Comparison of ENCODE assay signal across 8 mouse cellular contexts in genomic region chr9:123259461-123259895, GRCm38 (mm10). TPM values are rescaled to one million over a fixed set of nuclear protein-coding genes. Genes with fewer than 3 reads are reported as not detected.
DNase-seq lines count a peak whose midpoint lies in the region; ATAC-seq and TF ChIP-seq lines count a peak whose summit lies in the region.

No protein-coding gene starts in this region.

- peaks cover 43% of the 10 kb centered on the region for H3K27me3 ChIP-seq in hindbrain, embryonic 12.5 days
- peaks cover 36% of the 10 kb centered on the region for H3K27me3 ChIP-seq in limb, embryonic 13.5 days
- no peaks in the 10 kb centered on the region for H3K27me3 ChIP-seq in midbrain, postnatal 0 days (ENCODE audit: insufficient read depth, low read length)

- peak; percentile 98 for TF ChIP-seq CTCF in embryonic fibroblast, embryonic 13.5 days (IDR thresholded peaks at IDR 0.05; ENCODE audit: borderline replicate concordance, insufficient read depth, low read length)
- TF ChIP-seq CTCF in midbrain, postnatal 0 days (IDR thresholded peaks at IDR 0.05) = peak; percentile 77

- whole genome bisulfite sequencing in hindbrain, embryonic 12.5 days = under 1% methylated on average over 37 of the region's 45 CpGs
- 1% methylated on average over 32 of the region's 45 CpGs for WGBS in limb, embryonic 13.5 days
- under 1% methylated on average over 33 of the region's 45 CpGs for WGBS in midbrain, postnatal 0 days

- peak overlapping the region; percentile 85 for H3K9ac ChIP-seq in hindbrain, embryonic 12.5 days
- peak overlapping the region; percentile 80 for H3K9ac ChIP-seq in limb, embryonic 13.5 days
- peak overlapping the region; percentile 75 for H3K9ac ChIP-seq in midbrain, postnatal 0 days (replicated peaks; ENCODE audit: low read length, poor library complexity, severe bottlenecking)

- no peak overlapping the region for H3K27ac ChIP-seq in embryonic fibroblast, embryonic 13.5 days (ENCODE audit: insufficient read depth, low read length)
- 0 out of 2 replicates have a peak overlapping the region, but pooled peaks have one; percentile 72 for H3K27ac ChIP-seq in hindbrain, embryonic 12.5 days
- H3K27ac ChIP-seq in limb, embryonic 13.5 days = no peak overlapping the region
- peak overlapping the region; percentile 82 for H3K27ac ChIP-seq in midbrain, postnatal 0 days (ENCODE audit: low read depth, low read length)

- ATAC-seq in activated CD4-positive, CD25-positive, alpha-beta regulatory T cell, adult 4 months = peak; percentile 42
- ATAC-seq in hindbrain, embryonic 12.5 days (ENCODE audit: low FRiP score) = peak; percentile 42; the same call in 1 of the 2 replicates
- peak; percentile 72 for ATAC-seq in limb, embryonic 13.5 days (ENCODE audit: low FRiP score, low read depth)
- ATAC-seq in midbrain, postnatal 0 days (ENCODE audit: low FRiP score) = no peak; the same call in 1 of the 2 replicates

- peak overlapping the region; percentile 60 for H3K4me3 ChIP-seq in embryonic fibroblast, embryonic 13.5 days (ENCODE audit: insufficient read depth, low read length)
- peak overlapping the region; percentile 79 for H3K4me3 ChIP-seq in hindbrain, embryonic 12.5 days
- H3K4me3 ChIP-seq in limb, embryonic 13.5 days = peak overlapping the region; percentile 78
- H3K4me3 ChIP-seq in midbrain, postnatal 0 days (ENCODE audit: low read depth, low read length) = peak overlapping the region; percentile 65

- H3K4me1 ChIP-seq in embryonic fibroblast, embryonic 13.5 days (ENCODE audit: control insufficient read depth, insufficient read depth, low read length) = no peaks in the 10 kb centered on the region
- 0 out of 2 replicates have a peak, but pooled peaks cover 3% of the 10 kb centered on the region for H3K4me1 ChIP-seq in hindbrain, embryonic 12.5 days
- peaks cover 4% of the 10 kb centered on the region; the same call in 1 of the 2 replicates for H3K4me1 ChIP-seq in limb, embryonic 13.5 days
- H3K4me1 ChIP-seq in midbrain, postnatal 0 days (ENCODE audit: insufficient read depth, low read length) = peaks cover 2% of the 10 kb centered on the region; the same call in 1 of the 2 replicates

- peak overlapping the region; percentile 96 for H3K4me2 ChIP-seq in hindbrain, embryonic 12.5 days (replicated peaks)
- peak overlapping the region; percentile 94 for H3K4me2 ChIP-seq in limb, embryonic 13.5 days (replicated peaks)
- H3K4me2 ChIP-seq in midbrain, postnatal 0 days (ENCODE audit: low read depth, low read length, poor library complexity, severe bottlenecking) = peak overlapping the region; percentile 69

- no peaks in the 10 kb centered on the region for H3K36me3 ChIP-seq in hindbrain, embryonic 12.5 days
- H3K36me3 ChIP-seq in limb, embryonic 13.5 days = no peaks in the 10 kb centered on the region
- H3K36me3 ChIP-seq in midbrain, postnatal 0 days (ENCODE audit: insufficient read depth, low read length) = no peaks in the 10 kb centered on the region

- TF ChIP-seq POLR2A in embryonic fibroblast, embryonic 13.5 days (IDR thresholded peaks at IDR 0.05; ENCODE audit: low read depth, low read length) = no peak

- DNase-seq in gastrocnemius, adult 18-20 months (ENCODE audit: low spot score) = peak; percentile 75
- no peak for DNase-seq in gastrocnemius, adult 8-10 months (ENCODE audit: low spot score in 2 of 2)
- DNase-seq in midbrain, postnatal 0 days (ENCODE audit: low spot score) = peak; percentile 87
- DNase-seq in testis, postnatal 10 days (ENCODE audit: low spot score) = peak; percentile 87

- no peaks in the 10 kb centered on the region for H3K9me3 ChIP-seq in hindbrain, embryonic 12.5 days (replicated peaks)
- H3K9me3 ChIP-seq in limb, embryonic 13.5 days = no peaks in the 10 kb centered on the region
- no peaks in the 10 kb centered on the region for H3K9me3 ChIP-seq in midbrain, postnatal 0 days (ENCODE audit: low read length)

RNA-seq across cellular contexts. Expression of gene Tmem158, which starts 1.1 kb away (rescaled TPM):
- total RNA-seq in gastrocnemius, adult 18-20 months (2021) = under 1 TPM; 0.47 to 0.53 TPM
- 1 to 10 TPM in 2 of 4 experiments, under 1 TPM in 2; 0.60 to 1.5 (median 1.0) TPM for total RNA-seq in gastrocnemius, adult 8-10 months (2022)
- polyA plus RNA-seq in activated CD4-positive, CD25-positive, alpha-beta regulatory T cell, adult 4 months (2017; shearing (Covaris generic)) = 1 to 10 TPM in 1 of 2 experiments, under 1 TPM in 1; 0.46 to 1.2 TPM
- polyA plus RNA-seq in embryonic fibroblast, embryonic 13.5 days (2011; ENCODE audit: insufficient read length, low read depth, missing spikeins) = 1.7 and 2.1 TPM in 2 replicates
- 17.6 and 18.5 TPM in 2 replicates for polyA plus RNA-seq in hindbrain, embryonic 12.5 days (2016; fragmentation: Nextera tagmentation; extraction: Ambion mirVana)
- polyA plus RNA-seq in limb, embryonic 13.5 days (2015; fragmentation: Nextera tagmentation; extraction: Ambion mirVana) = 15.3 and 18.8 TPM in 2 replicates
- total RNA-seq in midbrain, postnatal 0 days (2014; rRNA removed) = 183 and 207 TPM in 2 replicates
- polyA plus RNA-seq in midbrain, postnatal 0 days (2015; fragmentation: Nextera tagmentation; extraction: Ambion mirVana) = 61.4 and 78.6 TPM in 2 replicates

RNA-seq across cellular contexts. Expression of gene Cdcp1, which starts 43.6 kb away (rescaled TPM):
- not detected for total RNA-seq in gastrocnemius, adult 18-20 months (2021)
- total RNA-seq in gastrocnemius, adult 8-10 months (2022) = not detected
- under 1 TPM; 0.57 to 0.97 TPM for polyA plus RNA-seq in activated CD4-positive, CD25-positive, alpha-beta regulatory T cell, adult 4 months (2017; shearing (Covaris generic))
- polyA plus RNA-seq in embryonic fibroblast, embryonic 13.5 days (2011; ENCODE audit: insufficient read length, low read depth, missing spikeins) = not detected in 2 replicates
- 1.2 and 1.4 TPM in 2 replicates for polyA plus RNA-seq in hindbrain, embryonic 12.5 days (2016; fragmentation: Nextera tagmentation; extraction: Ambion mirVana)
- polyA plus RNA-seq in limb, embryonic 13.5 days (2015; fragmentation: Nextera tagmentation; extraction: Ambion mirVana) = 4.8 and 5.3 TPM in 2 replicates
- 0.44 and 0.61 TPM in 2 replicates for total RNA-seq in midbrain, postnatal 0 days (2014; rRNA removed)
- 0.17 and 0.25 TPM in 2 replicates for polyA plus RNA-seq in midbrain, postnatal 0 days (2015; fragmentation: Nextera tagmentation; extraction: Ambion mirVana)

Comparison
In these comparisons a context has a peak if more than half of its experiments do, and no peak if none do; other contexts are left out.
1. DNase-seq: peak in gastrocnemius, adult 18-20 months (single experiment), midbrain, postnatal 0 days (single experiment) and testis, postnatal 10 days (single experiment); none in gastrocnemius, adult 8-10 months (0 of 2).
2. H3K27ac ChIP-seq: peak in hindbrain, embryonic 12.5 days (single experiment) and midbrain, postnatal 0 days (single experiment); none in embryonic fibroblast, embryonic 13.5 days (single experiment) and limb, embryonic 13.5 days (single experiment).
3. Peak in every context shown above with its lines, with median percentiles within 50 percentile points of each other: H3K4me3 ChIP-seq, H3K4me2 ChIP-seq and H3K9ac ChIP-seq.